Mouse (Mus musculus) layer of hippocampus, adult 18-20 months (tissue): ENCODE measurements around the gene Igsf23. TPM values are rescaled to one million over a fixed set of nuclear protein-coding genes. Genes with fewer than 3 reads are reported as not detected.
"Not testable (repeated sequence)": the region's sequence is repeated elsewhere in the genome, so short reads cannot be mapped to it uniquely, and the experiment has no call there.

Experiments
- DNase-seq, 2 experiments: peaks; one replicate each; pipeline ENCODE4 v3.0.0; 2022; ENCODE audit warnings: low spot score in 2 of 2
- long read RNA-seq: library from polyadenylated mRNA; stranded (forward); transcript quantifications from one replicate; pipeline ENCODE4 v2.0.0, GENCODE M21; 2021
- total RNA-seq, 2 experiments: library from RNA; stranded (reverse); gene quantifications; 2 replicates each; pipeline ENCODE4 v1.2.3; 2021

Igsf23 gene
- not detected for total RNA-seq
- long read RNA-seq: 0 reads

- no peak for DNase-seq
Measured at GRCm38 (mm10) chr7:19950589-19950988, at the start of gene Igsf23. Igsf23 (minus strand) TSS chr7:19950756.

DNA sequence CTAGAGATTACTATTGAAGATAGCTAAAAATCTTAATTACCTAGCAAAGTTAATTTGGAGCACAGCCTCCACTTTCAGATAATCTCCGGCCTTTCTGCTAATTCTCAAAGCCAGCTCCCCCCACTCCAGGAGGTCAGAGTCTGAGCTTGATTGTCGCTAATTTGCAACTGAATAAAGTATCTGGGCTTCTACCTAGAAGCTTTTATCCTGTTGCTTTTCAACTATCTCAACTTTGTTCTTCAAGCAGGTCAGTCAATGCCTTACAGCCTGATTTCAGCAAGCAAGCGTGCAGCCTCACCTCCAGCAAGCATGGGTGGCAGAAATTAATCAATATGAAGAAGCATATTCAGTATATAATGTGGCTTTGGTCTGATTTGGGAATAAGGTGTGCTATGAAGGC, 46.2 kb upstream of the Igsf23 start:
- DNase-seq: not testable (repeated sequence)

GRCm38 (mm10) chr7:19991165-19991564, 40.6 kb upstream of the Igsf23 start, which contains the start of gene Nlrp9b:
Nlrp9b (plus strand) TSS chr7:19991465.
- DNase-seq: not testable (repeated sequence)

DNA sequence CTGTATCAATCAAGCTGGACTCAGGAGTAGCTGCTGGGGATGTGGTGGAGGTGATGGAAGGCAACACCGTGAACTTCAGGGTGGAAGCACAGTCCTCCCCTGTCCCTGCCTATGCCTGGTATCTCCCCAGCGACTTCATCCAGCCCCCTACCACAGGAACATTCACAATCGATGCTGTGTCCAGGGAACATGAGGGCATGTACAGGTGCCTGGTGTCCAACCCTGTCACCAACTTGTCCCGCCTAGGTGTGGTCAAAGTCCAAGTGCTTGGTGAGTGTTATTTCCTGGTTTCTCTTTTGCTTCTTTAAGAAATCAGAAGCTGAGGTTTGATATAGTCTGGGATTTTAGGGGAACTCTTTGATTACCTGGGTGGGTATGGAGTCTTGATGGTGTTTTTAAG, 21.0 kb upstream of the Igsf23 start:
- no peak for DNase-seq

GRCm38 (mm10) chr7:19970196-19970595, 19.6 kb upstream of the Igsf23 start:
- DNase-seq: no peak

- no peak for DNase-seq
Measured at GRCm38 (mm10) chr7:19969541-19970090, 19.1 kb upstream of the Igsf23 start.

GRCm38 (mm10) chr7:19969106-19969505, 18.6 kb upstream of the Igsf23 start:
- DNase-seq: no peak

- no peak for DNase-seq
Measured at GRCm38 (mm10) chr7:19964985-19965579, 14.5 kb upstream of the Igsf23 start, which contains the start of gene Ceacam20. Ceacam20 (plus strand) TSS chr7:19965412.

DNA sequence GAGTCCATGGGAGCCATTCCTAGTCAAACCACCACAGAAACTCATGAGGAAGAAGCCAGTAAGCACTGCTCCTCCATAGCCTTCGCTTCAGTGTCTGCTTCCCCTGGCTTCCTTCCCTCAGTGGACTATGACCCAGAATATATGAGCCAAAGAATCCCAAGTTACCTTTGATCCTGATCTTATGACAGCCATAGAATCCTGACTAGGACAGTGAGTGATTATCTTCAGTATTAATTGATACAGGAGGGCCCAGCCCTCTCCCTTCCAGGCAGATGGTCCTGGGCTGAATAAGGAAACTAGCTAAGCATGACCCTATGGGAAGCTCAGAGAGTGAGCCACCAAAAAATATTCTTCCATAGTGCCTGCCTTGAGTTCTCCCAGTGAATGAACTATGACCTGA, 11.9 kb upstream of the Igsf23 start:
- DNase-seq: no peak

- peak; percentile 77 to 95 for DNase-seq
Measured at GRCm38 (mm10) chr7:19956341-19956781, 5.8 kb upstream of the Igsf23 start.

DNA sequence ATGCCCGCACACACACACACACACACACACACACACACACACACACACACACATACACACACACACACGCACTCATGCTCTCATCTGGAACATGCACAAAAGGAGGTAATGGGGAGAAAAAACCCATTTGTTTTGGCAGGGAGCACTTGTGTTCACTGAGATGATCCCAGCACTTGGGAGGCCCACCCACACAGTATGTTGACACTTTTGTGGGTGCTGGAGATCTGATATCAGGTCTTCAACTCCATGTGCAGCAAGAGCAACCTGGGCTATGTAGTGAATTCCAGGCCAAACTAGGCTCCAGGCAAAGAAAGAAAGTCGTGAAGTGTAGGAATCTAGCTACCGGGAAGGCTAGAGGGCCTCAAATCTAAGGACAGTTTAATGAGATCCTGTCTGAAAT, 5.3 kb upstream of the Igsf23 start:
- DNase-seq: no peak

GRCm38 (mm10) chr7:19953054-19953453, 2.5 kb upstream of the Igsf23 start:
- no peak for DNase-seq

DNA sequence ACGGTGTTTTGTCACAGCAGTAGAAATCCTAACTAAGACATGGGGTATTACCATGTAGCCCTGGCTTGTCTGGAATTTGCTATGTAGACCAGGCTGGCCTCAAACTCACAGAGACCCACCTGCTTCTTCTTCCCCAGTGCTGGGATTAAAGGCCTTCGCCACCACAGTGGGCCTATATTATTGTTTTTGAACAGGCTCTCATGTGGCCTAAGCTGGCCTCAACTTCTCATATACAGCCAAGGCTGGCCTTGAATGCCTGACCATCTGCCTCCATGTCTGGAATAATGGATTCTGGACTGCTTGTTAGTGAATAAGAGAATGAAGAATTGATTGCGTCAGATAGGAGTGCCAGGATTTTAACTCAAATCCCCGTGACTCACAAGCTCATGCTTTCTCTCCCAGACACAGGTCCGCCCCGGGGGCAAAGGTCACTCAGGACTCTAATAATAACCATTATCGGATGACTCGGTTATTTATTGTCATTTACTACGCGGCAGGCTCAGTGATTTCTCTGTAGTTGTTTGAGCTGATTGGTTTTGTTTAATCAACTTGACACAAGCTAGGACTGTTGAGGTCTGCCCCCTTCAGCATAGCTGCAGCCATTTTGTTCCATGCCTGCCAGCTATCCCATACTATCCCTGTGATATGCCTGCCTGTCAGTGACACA, 1.9 kb upstream of the Igsf23 start:
- no peak for DNase-seq

- no peak for DNase-seq
Measured at GRCm38 (mm10) chr7:19949996-19950395, 560 bp downstream of the Igsf23 start.

GRCm38 (mm10) chr7:19948956-19949355, 1.6 kb downstream of the Igsf23 start:
- no peak for DNase-seq

GRCm38 (mm10) chr7:19945821-19946515, 4.6 kb downstream of the Igsf23 start:
- no peak for DNase-seq

- no peak for DNase-seq
Measured at GRCm38 (mm10) chr7:19945201-19945600, 5.4 kb downstream of the Igsf23 start.

DNA sequence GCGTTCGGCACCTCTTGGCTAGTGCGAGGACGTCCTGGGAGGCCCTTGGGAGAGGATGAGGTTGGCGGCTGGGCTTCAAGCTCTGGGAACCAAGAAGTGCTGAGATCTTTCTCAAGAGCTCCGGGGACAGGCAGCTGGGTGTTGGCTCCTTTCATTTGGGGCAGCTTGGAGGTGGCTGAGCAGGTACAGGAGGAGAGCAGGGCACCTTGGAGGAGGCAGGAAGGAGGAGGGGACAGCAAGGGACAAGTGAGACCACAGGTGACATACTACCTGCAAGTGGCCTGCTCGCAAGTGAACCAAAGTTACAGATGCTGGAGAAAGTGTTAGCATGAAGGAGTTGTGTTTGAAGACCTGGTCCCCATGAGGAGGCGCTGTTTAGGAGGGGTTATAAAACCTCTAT, 5.8 kb downstream of the Igsf23 start:
- no peak for DNase-seq

- no peak for DNase-seq
Measured at GRCm38 (mm10) chr7:19940256-19940655, 10.3 kb downstream of the Igsf23 start.

GRCm38 (mm10) chr7:19939555-19940235, 10.9 kb downstream of the Igsf23 start:
- peak in 1 of 2 experiments; percentile 57 for DNase-seq

GRCm38 (mm10) chr7:19937229-19937821, 13.2 kb downstream of the Igsf23 start:
- DNase-seq: no peak
